Mouse (Mus musculus) cerebellum, postnatal 36 days (tissue): Measurements from ENCODE around the gene Yod1.

Source experiments
- DNase-seq, 2 experiments: peaks; one replicate each; pipeline ENCODE4 v3.0.0; 2021 to 2022; ENCODE audit warnings: mixed read lengths in 2 of 2

The Yod1 gene

DNA sequence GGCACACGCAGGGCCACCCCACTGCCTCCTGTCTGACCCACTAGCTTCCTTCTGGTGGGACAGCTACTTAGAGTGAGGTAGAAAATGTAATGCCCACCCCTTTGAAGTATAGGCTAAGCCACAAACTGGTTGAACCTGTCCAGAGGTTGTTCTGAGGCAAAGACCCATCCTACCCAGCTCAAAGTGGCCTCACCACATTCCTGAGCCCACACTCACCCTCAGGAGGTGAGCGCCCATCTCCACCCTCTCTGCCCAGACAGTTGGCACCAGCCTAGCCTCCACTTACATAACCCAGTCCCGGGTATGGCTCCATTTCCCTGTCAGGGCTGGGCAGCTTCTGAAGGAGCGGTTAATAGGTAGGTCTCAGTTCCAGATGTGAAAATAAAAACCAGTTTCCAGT lies 53.4 kb downstream of the Yod1 start:
- DNase-seq = no peak

DNA sequence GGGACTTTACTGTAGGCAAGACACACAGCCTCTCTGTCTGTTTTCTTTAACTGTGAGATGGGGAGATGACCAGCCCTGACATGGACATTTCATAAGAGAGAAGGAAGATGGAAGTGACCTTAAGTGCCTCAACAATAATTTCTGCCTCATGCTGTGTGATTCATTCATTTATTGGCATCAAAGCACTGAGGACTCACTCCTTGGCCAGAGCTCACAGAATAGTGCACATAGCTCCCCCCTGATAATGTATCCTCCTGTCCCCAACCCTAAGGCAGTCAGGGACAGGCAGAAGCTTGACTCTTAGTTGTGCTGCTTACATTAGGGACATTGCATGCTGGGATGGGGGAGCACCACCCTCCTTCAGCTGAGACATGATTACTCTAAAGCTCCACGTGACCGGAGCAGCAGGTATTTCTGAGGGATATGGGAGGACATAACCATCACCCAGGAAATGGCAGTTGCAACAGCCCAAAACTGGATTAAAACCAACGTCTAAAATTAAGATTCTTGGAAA lies 53.9 kb downstream of the Yod1 start:
- DNase-seq = no peak
